Mouse (Mus musculus): Measurements from ENCODE around the gene Lnx1.

DNA sequence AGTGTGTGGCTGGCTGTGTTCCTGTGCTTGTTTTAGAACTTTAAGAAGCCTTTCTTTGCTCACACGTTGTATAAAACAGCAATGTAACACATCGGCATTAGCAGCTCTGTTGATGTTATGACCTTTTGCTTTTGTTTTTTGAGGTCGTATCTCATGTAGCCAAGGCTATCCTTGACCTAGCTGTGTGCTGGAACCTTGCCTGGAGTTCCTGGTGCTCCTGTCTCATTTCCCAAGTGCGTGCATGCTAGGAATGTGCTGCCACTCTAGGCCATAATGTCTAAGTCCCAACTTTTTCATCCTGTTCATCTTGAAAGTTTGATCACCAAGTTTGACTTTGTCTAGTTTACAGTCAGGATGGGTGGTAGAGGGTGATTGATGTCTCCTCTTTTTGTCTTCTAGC is 157.1 kb downstream of the Lnx1 start:
- TF ChIP-seq POLR2A (IDR thresholded peaks at IDR 0.05; ENCODE audit: borderline replicate concordance, low read depth, low read length) (no peak), CTCF (IDR thresholded peaks at IDR 0.05; ENCODE audit: low read depth, low read length) (no peak)

All from bone marrow macrophage, adult 2 months (primary cell).